8 mouse cellular contexts compared by ENCODE assay signal in genomic region chr12:116404012-116404679, GRCm38 (mm10). TPM values are rescaled to one million over a fixed set of nuclear protein-coding genes. Genes with fewer than 3 reads are reported as not detected.
A peak's percentile ranks its signal among the peaks of the same experiment; 100 is the strongest.
DNase-seq lines count a peak whose midpoint lies in the region; ATAC-seq and TF ChIP-seq lines count a peak whose summit lies in the region.

No protein-coding gene starts in this region.

- TF ChIP-seq CTCF in liver, embryonic 14.5 days (IDR thresholded peaks at IDR 0.05; ENCODE audit: low read depth): peak; percentile 21; the same call in 1 of the 2 replicates

- in situ Hi-C loops in ES-E14 (cut with MboI; ENCODE audit: low sequenced_read_pairs in 2 of 2, unreplicated experiment in 2 of 2): no loop called here

- 94% methylated on average over 18 of the region's 18 CpGs for WGBS in embryonic facial prominence, embryonic 10.5 days
- WGBS in hindbrain, embryonic 11.5 days: 95% methylated on average over 18 of the region's 18 CpGs
- WGBS in liver, embryonic 14.5 days (ENCODE audit: insufficient replicate concordance): 87% methylated on average over 18 of the region's 18 CpGs

- H3K4me2 ChIP-seq in hindbrain, embryonic 11.5 days (replicated peaks; ENCODE audit: low read depth, low read length): peak overlapping the region; percentile 82
- H3K4me2 ChIP-seq in liver, embryonic 14.5 days (ENCODE audit: low read depth): peak overlapping the region; percentile 56

- H3K27me3 ChIP-seq in embryonic facial prominence, embryonic 10.5 days (replicated peaks; ENCODE audit: low read depth, poor library complexity, severe bottlenecking): no peaks in the 10 kb centered on the region
- no peaks in the 10 kb centered on the region for H3K27me3 ChIP-seq in hindbrain, embryonic 11.5 days (ENCODE audit: control insufficient read depth, insufficient read depth, low read length)
- H3K27me3 ChIP-seq in liver, embryonic 14.5 days (ENCODE audit: control insufficient read depth, insufficient read depth, low read length): no peaks in the 10 kb centered on the region

- peak overlapping the region; percentile 61 to 62 for H3K4me3 ChIP-seq in ES-E14 (ENCODE audit: insufficient read depth in 1 of 2, low read depth in 1 of 2, low read length in 2 of 2, poor library complexity in 1 of 2, severe bottlenecking in 1 of 2)
- peak overlapping the region; percentile 89 for H3K4me3 ChIP-seq in embryonic facial prominence, embryonic 10.5 days
- peak overlapping the region; percentile 81; the same call in 1 of the 2 replicates for H3K4me3 ChIP-seq in hindbrain, embryonic 11.5 days (ENCODE audit: low read depth, low read length)
- H3K4me3 ChIP-seq in liver, embryonic 14.5 days (ENCODE audit: insufficient read depth in 1 of 2, low read depth in 2 of 2, low read length in 2 of 2): peak overlapping the region; percentile 70 to 95

- no peak for ATAC-seq in hindbrain, embryonic 11.5 days (ENCODE audit: low FRiP score)
- ATAC-seq in liver, embryonic 14.5 days (ENCODE audit: insufficient read depth): no peak

- H3K4me1 ChIP-seq in ES-E14 (ENCODE audit: control insufficient read depth in 2 of 2, insufficient read depth in 2 of 2, low read length in 2 of 2, poor library complexity in 1 of 2): peaks cover 0 to 2% of the 10 kb centered on the region in 2 experiments; a peak in 1 of 4 replicates
- H3K4me1 ChIP-seq in embryonic facial prominence, embryonic 10.5 days: peaks cover 17% of the 10 kb centered on the region
- H3K4me1 ChIP-seq in hindbrain, embryonic 11.5 days (replicated peaks; ENCODE audit: control insufficient read depth, insufficient read depth, low read length): no peaks in the 10 kb centered on the region
- H3K4me1 ChIP-seq in liver, embryonic 14.5 days (replicated peaks; ENCODE audit: control insufficient read depth in 2 of 2, insufficient read depth in 2 of 2, low read length in 1 of 2): peaks cover 8 to 24% of the 10 kb centered on the region in 2 experiments

- TF ChIP-seq EP300 in liver, embryonic 14.5 days (IDR thresholded peaks at IDR 0.05; ENCODE audit: low read depth): no peak

- H3K9ac ChIP-seq in ES-E14 (ENCODE audit: insufficient read depth, low read depth, low read length, poor library complexity, severe bottlenecking): peak overlapping the region; percentile 86
- H3K9ac ChIP-seq in hindbrain, embryonic 11.5 days (ENCODE audit: low read depth, low read length): no peak overlapping the region
- peak overlapping the region; percentile 79 for H3K9ac ChIP-seq in liver, embryonic 14.5 days (replicated peaks)

- H3K9me3 ChIP-seq in ES-E14 (ENCODE audit: control insufficient read depth, insufficient read depth, low read depth, low read length): no peaks in the 10 kb centered on the region
- H3K9me3 ChIP-seq in embryonic facial prominence, embryonic 10.5 days: peaks cover 46% of the 10 kb centered on the region
- H3K9me3 ChIP-seq in hindbrain, embryonic 11.5 days (ENCODE audit: control insufficient read depth, low read length): no peaks in the 10 kb centered on the region
- H3K9me3 ChIP-seq in liver, embryonic 14.5 days (ENCODE audit: control insufficient read depth, low read length): no peaks in the 10 kb centered on the region

- H3K27ac ChIP-seq in ES-E14 (ENCODE audit: insufficient read depth, low read depth, low read length, poor library complexity, severe bottlenecking): no peak overlapping the region
- peak overlapping the region; percentile 93 for H3K27ac ChIP-seq in embryonic facial prominence, embryonic 10.5 days (replicated peaks)
- H3K27ac ChIP-seq in hindbrain, embryonic 11.5 days (ENCODE audit: low read depth, low read length): no peak overlapping the region
- H3K27ac ChIP-seq in liver, embryonic 14.5 days: no peak overlapping the region

- peak; percentile 17 for DNase-seq in kidney, adult 9 months
- no peak for DNase-seq in kidney, postnatal 36 days
- no peak for DNase-seq in ES-E14 (ENCODE audit: low read depth, low spot score)
- no peak for DNase-seq in embryonic facial prominence, embryonic 10.5 days (ENCODE audit: low spot score)
- no peak for DNase-seq in hindbrain, embryonic 11.5 days (ENCODE audit: low spot score)
- DNase-seq in liver, embryonic 14.5 days (ENCODE audit: low read depth in 3 of 3, low spot score in 3 of 3): no peak
- DNase-seq in testis, postnatal 10 days (ENCODE audit: low spot score): peak; percentile 47
- DNase-seq in ovary, adult 18-20 months (ENCODE audit: low spot score): no peak

- peaks cover 18% of the 10 kb centered on the region for H3K36me3 ChIP-seq in ES-E14 (ENCODE audit: control insufficient read depth, insufficient read depth, low read length, poor library complexity, severe bottlenecking)
- peaks cover 70% of the 10 kb centered on the region for H3K36me3 ChIP-seq in embryonic facial prominence, embryonic 10.5 days (replicated peaks)
- no peaks in the 10 kb centered on the region for H3K36me3 ChIP-seq in hindbrain, embryonic 11.5 days (ENCODE audit: control insufficient read depth, insufficient read depth, low read length)
- H3K36me3 ChIP-seq in liver, embryonic 14.5 days (replicated peaks; ENCODE audit: control insufficient read depth, insufficient read depth, low read depth): peaks cover 21% of the 10 kb centered on the region

TF ChIP-seq in ES-E14, 5 proteins besides CTCF, POLR2A, EP300 and RAD21:
- TF ChIP-seq HCFC1 (IDR thresholded peaks at IDR 0.05; ENCODE audit: borderline replicate concordance, insufficient read depth, low read length): no peak
- no peak for TF ChIP-seq CHD2 (IDR thresholded peaks at IDR 0.05; ENCODE audit: low read depth, low read length)
- no peak for TF ChIP-seq ZC3H11A (IDR thresholded peaks at IDR 0.05; ENCODE audit: borderline replicate concordance, low read depth, low read length)
- no peak for TF ChIP-seq ZNF384 (IDR thresholded peaks at IDR 0.05; ENCODE audit: low read depth, low read length)

RNA-seq across cellular contexts. Expression of gene Ncapg2, which starts 1.1 kb away (rescaled TPM):
- 42.4 and 55.4 TPM in 2 replicates for total RNA-seq in ES-E14 (2012; rRNA removed)
- 53.1 and 57.3 TPM in 2 replicates for polyA plus RNA-seq in embryonic facial prominence, embryonic 10.5 days (2016; fragmentation: Nextera tagmentation; extraction: Ambion mirVana)
- polyA plus RNA-seq in hindbrain, embryonic 11.5 days (2014; fragmentation: Nextera tagmentation; extraction: Ambion mirVana): 33.4 and 36.0 TPM in 2 replicates
- 15.9 and 25.4 TPM in 2 replicates for polyA plus RNA-seq in liver, embryonic 14.5 days (2012; rRNA removed)
- 55.8 TPM in 2 replicates for polyA plus RNA-seq in liver, embryonic 14.5 days (2014; fragmentation: Nextera tagmentation; extraction: Ambion mirVana)

Comparison
In these comparisons a context has a peak if more than half of its experiments do, and no peak if none do; other contexts are left out.
1. DNase-seq: peak in kidney, adult 9 months (single experiment) and testis, postnatal 10 days (single experiment); none in kidney, postnatal 36 days (0 of 2), ES-E14 (single experiment), embryonic facial prominence, embryonic 10.5 days (single experiment), hindbrain, embryonic 11.5 days (single experiment), liver, embryonic 14.5 days (0 of 3) and ovary, adult 18-20 months (single experiment).
2. Peak in every context shown above with its lines, with median percentiles within 50 percentile points of each other: H3K4me3 ChIP-seq.